Mouse (Mus musculus) embryonic facial prominence, embryonic 14.5 days (tissue): ENCODE measurements around the gene Capn10. TPM values are rescaled to one million over a fixed set of nuclear protein-coding genes. Genes with fewer than 3 reads are reported as not detected.

Experiments used
- ATAC-seq: fragments of 200-750 bp; cut with Nextera tagmentation; 2 replicates; pipeline ENCODE4 v1.8.0; 2017; ENCODE audit warnings: low read depth, moderate number of reproducible peaks, moderate TSS enrichment
- DNase-seq: peaks from one replicate; pipeline ENCODE4 v3.0.0-alpha.2; 2015; ENCODE audit warnings: low spot score
- H3K27ac ChIP-seq: fragments of 300-500 bp; sonication (generic); replicated peaks from 2 replicates; pipeline ENCODE4 v1.5.1; 2014; ENCODE audit warnings: low read depth, mild to moderate bottlenecking, low read length, moderate library complexity
- H3K27me3 ChIP-seq: fragments of 300-500 bp; sonication (generic); replicated peaks from 2 replicates; pipeline ENCODE4 v1.6.1; 2014; ENCODE audit warnings: low read length; ENCODE audit not compliant: control insufficient read depth, insufficient read depth
- H3K36me3 ChIP-seq: fragments of 300-500 bp; sonication (generic); 2 replicates; pipeline ENCODE4 v1.6.1; 2014; ENCODE audit warnings: low read length, mixed read lengths; ENCODE audit not compliant: control insufficient read depth, insufficient read depth
- H3K4me1 ChIP-seq: fragments of 300-500 bp; sonication (generic); 2 replicates; pipeline ENCODE4 v1.6.1; 2014; ENCODE audit warnings: antibody characterized with exemption, low read length; ENCODE audit not compliant: control insufficient read depth, insufficient read depth
- H3K4me2 ChIP-seq: fragments of 300-500 bp; sonication (generic); 2 replicates; pipeline ENCODE4 v1.6.1; 2014; ENCODE audit warnings: low read depth, mild to moderate bottlenecking, low read length, moderate library complexity, mixed read lengths
- H3K4me3 ChIP-seq: fragments of 300-500 bp; sonication (generic); 2 replicates; pipeline ENCODE4 v1.5.1; 2014; ENCODE audit warnings: low read depth, mild to moderate bottlenecking, low read length
- H3K9ac ChIP-seq: fragments of 300-500 bp; sonication (generic); 2 replicates; pipeline ENCODE4 v1.6.1; 2014; ENCODE audit warnings: low read depth, mild to moderate bottlenecking, low read length, moderate library complexity, mixed read lengths
- H3K9me3 ChIP-seq: fragments of 300-500 bp; sonication (generic); 2 replicates; pipeline ENCODE4 v1.6.1; 2016; ENCODE audit warnings: low read length; ENCODE audit not compliant: control insufficient read depth
- WGBS: fragments of 180-500 bp; shearing (Covaris S2); extraction: QIAGEN DNeasy Blood & Tissue Kit; methylation state at CpG from one replicate; pipeline ENCODE4 v1.1.7; 2014; 5-methylcytosine and 5-hydroxymethylcytosine counted together
- polyA plus RNA-seq: library from polyadenylated mRNA; unstranded; fragments of >200 nt; fragmentation: Nextera tagmentation; extraction: Ambion mirVana; gene quantifications from 2 replicates; pipeline ENCODE4 v1.2.1, GENCODE M21; 2014

Gene Capn10
- polyA plus RNA-seq, 1 experiment from 2014 or later = 24.4 TPM

GRCm38 (mm10) chr1:92992214-92992855, 58.2 kb downstream of the Capn10 start:
- Histone ChIP-seq H3K9ac (no peak overlapping the region), H3K36me3 (no peaks in the 10 kb centered on the region), H3K9me3 (no peaks in the 10 kb centered on the region), H3K27ac (no peak overlapping the region), H3K4me1 (no peaks in the 10 kb centered on the region), H3K4me3 (no peak overlapping the region), H3K27me3 (no peaks in the 10 kb centered on the region), H3K4me2 (no peak overlapping the region)
- ATAC-seq = no peak
- 75% methylated on average over 6 of the region's 6 CpGs for WGBS
- no peak for DNase-seq

- H3K36me3 ChIP-seq = no peaks in the 10 kb centered on the region
- H3K4me2 ChIP-seq = no peak overlapping the region
- H3K4me3 ChIP-seq = no peak overlapping the region
- no peaks in the 10 kb centered on the region for H3K9me3 ChIP-seq
- no peaks in the 10 kb centered on the region for H3K4me1 ChIP-seq
- no peaks in the 10 kb centered on the region for H3K27me3 ChIP-seq
- WGBS = 63% methylated on average over 2 of the region's 2 CpGs
- no peak overlapping the region for H3K27ac ChIP-seq
- H3K9ac ChIP-seq = no peak overlapping the region
- DNase-seq = no peak
- ATAC-seq = no peak
These were observed 58.7 kb downstream of the Capn10 start for GRCm38 (mm10) chr1:92992880-92993279.

Other genes starting within 250 kb of the Capn10 start
- 93.3 and 104 TPM in 2 replicates for gene Gpc1, start 102.7 kb upstream of the Capn10 start, polyA plus RNA-seq
- 0.68 and 0.73 TPM in 2 replicates for gene Ankmy1, start 31.5 kb upstream of the Capn10 start, polyA plus RNA-seq
- 7.0 and 7.2 TPM in 2 replicates for gene Dusp28, start 27.4 kb upstream of the Capn10 start, polyA plus RNA-seq
- gene Rnpepl1, start 23.6 kb upstream of the Capn10 start, polyA plus RNA-seq = 32.9 and 33.9 TPM in 2 replicates
- gene Gpr35, start 16.5 kb downstream of the Capn10 start, polyA plus RNA-seq = 0.52 and 1.5 TPM in 2 replicates
- not detected in 2 replicates for gene Aqp12, start 72.0 kb downstream of the Capn10 start, polyA plus RNA-seq
- 30.7 and 32.4 TPM in 2 replicates for gene Kif1a, start 167.6 kb downstream of the Capn10 start, polyA plus RNA-seq
- not detected in 2 replicates for gene Agxt, start 200.9 kb downstream of the Capn10 start, polyA plus RNA-seq
- gene 2310007B03Rik, start 226.6 kb downstream of the Capn10 start, polyA plus RNA-seq = 4.2 and 6.2 TPM in 2 replicates
- gene Crocc2, start 234.3 kb downstream of the Capn10 start, polyA plus RNA-seq = 0.56 and 3.0 TPM in 2 replicates